8 mouse cellular contexts compared by ENCODE assay signal in the genomic region with DNA sequence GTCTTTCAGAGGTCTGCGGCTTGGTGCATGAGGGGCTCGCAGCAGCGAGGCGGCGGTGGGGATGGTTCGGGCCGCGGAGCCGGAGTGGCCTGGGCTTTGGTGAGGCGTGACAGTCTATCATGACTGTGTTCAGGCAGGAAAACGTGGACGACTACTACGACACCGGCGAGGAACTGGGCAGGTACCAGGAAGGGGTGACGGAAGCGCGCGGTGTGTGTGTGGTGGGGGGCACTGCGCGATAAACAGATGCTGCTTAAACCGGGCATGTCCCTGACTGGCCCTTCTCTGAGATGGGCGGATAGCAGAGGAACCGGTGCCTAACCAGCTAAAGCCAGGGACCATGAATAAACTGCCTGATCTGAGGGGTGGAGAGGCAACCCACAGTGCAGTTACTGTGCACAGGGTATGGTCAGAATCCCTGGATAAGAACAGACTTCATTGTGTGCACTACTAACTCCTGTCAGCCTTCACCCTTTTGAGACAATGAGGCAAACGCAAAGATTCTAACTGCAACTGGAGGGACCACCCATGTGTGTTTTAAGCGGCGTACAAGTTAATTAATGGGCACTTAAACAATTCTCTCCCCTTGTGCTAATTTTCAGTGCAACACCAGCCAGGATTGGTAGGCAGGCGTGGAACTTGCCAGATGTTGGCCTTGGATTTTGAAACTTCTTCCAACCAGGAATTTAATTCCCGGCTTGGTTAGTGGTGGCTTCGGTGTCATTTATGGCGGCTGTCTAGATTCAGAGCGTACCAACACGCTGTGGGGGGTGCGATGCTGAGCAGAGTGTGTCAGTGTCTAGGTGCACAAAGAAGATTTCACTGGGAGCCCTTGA. TPM values are rescaled to one million over a fixed set of nuclear protein-coding genes. Genes with fewer than 3 reads are reported as not detected.
A peak's percentile ranks its signal among the peaks of the same experiment; 100 is the strongest.
DNase-seq lines count a peak whose midpoint lies in the region; ATAC-seq lines count a peak whose summit lies in the region.

No protein-coding gene starts in this region.

- peak; percentile 16 to 61 for DNase-seq in adrenal gland, adult (ENCODE audit: inconsistent age in 2 of 2, low spot score in 1 of 2)
- DNase-seq in adrenal gland, adult 8-10 months: no peak
- peak; percentile 28 for DNase-seq in adrenal gland, adult 2 months
- DNase-seq in heart, postnatal 4 days: peak; percentile 39
- DNase-seq in left cerebral cortex, postnatal 14 days (ENCODE audit: low spot score in 2 of 2): peak; percentile 51 to 66
- peak; percentile 58 for DNase-seq in right cerebral cortex, postnatal 4 days

- peak overlapping the region; percentile 58 for H3K9ac ChIP-seq in embryonic facial prominence, embryonic 15.5 days

- intact Hi-C loops in left cerebral cortex, postnatal 14 days (cut with DNase I): loop anchor here (5.0 kb wide), 2 partner anchors 75 to 125 kb away; no protein-coding TSS in a partner anchor

- H3K4me2 ChIP-seq in embryonic facial prominence, embryonic 15.5 days (replicated peaks): peak overlapping the region; percentile 80

- peak; percentile 67 for ATAC-seq in embryonic facial prominence, embryonic 15.5 days (ENCODE audit: insufficient number of reproducible peaks, low FRiP score, low TSS enrichment, low read depth)
- peak; percentile 55 for ATAC-seq in megakaryocyte, adult 5-6 weeks (ENCODE audit: poor library complexity, severe bottlenecking)

- peak overlapping the region; percentile 87 for H3K4me3 ChIP-seq in embryonic facial prominence, embryonic 15.5 days (replicated peaks)

- 6% methylated on average over 34 of the region's 34 CpGs for WGBS in embryonic facial prominence, embryonic 15.5 days

- no peaks in the 10 kb centered on the region for H3K27me3 ChIP-seq in embryonic facial prominence, embryonic 15.5 days

- H3K36me3 ChIP-seq in embryonic facial prominence, embryonic 15.5 days: 0 out of 2 replicates have a peak, but pooled peaks cover 4% of the 10 kb centered on the region

- no peaks in the 10 kb centered on the region for H3K9me3 ChIP-seq in embryonic facial prominence, embryonic 15.5 days (replicated peaks)

- H3K27ac ChIP-seq in embryonic facial prominence, embryonic 15.5 days (replicated peaks): peak overlapping the region; percentile 75

- peaks cover 14% of the 10 kb centered on the region for H3K4me1 ChIP-seq in embryonic facial prominence, embryonic 15.5 days

RNA-seq across cellular contexts. Expression of a gene that starts 0.9 kb away (rescaled TPM):
- 10 to 100 TPM; 13.3 to 15.3 (median 14.1) TPM for total RNA-seq in adrenal gland, adult 8-10 months (2022)
- 10 to 100 TPM; 15.5 to 18.9 TPM for total RNA-seq in adrenal gland, adult 2 months (2021)
- polyA plus RNA-seq in adrenal gland, adult 2 months (2012; rRNA removed): 25.8 and 29.9 TPM in 2 replicates
- 18.5 and 20.0 TPM in 2 replicates for polyA plus RNA-seq in embryonic facial prominence, embryonic 15.5 days (2015; fragmentation: Nextera tagmentation; extraction: Ambion mirVana)
- 10 to 100 TPM; 15.9 to 22.7 TPM for total RNA-seq in heart, postnatal 4 days (2021)
- 10 to 100 TPM; 78.6 to 89.5 TPM for total RNA-seq in left cerebral cortex, postnatal 14 days (2021)
- total RNA-seq in megakaryocyte, adult 5-6 weeks (2015): 5.7 and 6.2 TPM in 2 replicates
- total RNA-seq in megakaryocyte, adult 5-6 weeks (2017): 3.7 and 5.2 TPM in 2 replicates
